Mouse (Mus musculus) midbrain, embryonic 11.5 days (tissue): Measurements from ENCODE around the gene Sh3gl2. TPM values are rescaled to one million over a fixed set of nuclear protein-coding genes. Genes with fewer than 3 reads are reported as not detected.
A peak's percentile ranks its signal among the peaks of the same experiment; 100 is the strongest.

Experiments used
- ATAC-seq: fragments of 200-750 bp; cut with Nextera tagmentation; 2 replicates; pipeline ENCODE4 v1.8.0; 2017; ENCODE audit warnings: moderate TSS enrichment, moderate library complexity; ENCODE audit not compliant: low FRiP score
- DNase-seq: peaks from one replicate; pipeline ENCODE4 v3.0.0; 2015; ENCODE audit warnings: low spot score; ENCODE audit errors: missing footprints
- H3K27ac ChIP-seq: fragments of 300-500 bp; sonication (generic); 2 replicates; pipeline ENCODE4 v1.5.1; 2014; ENCODE audit warnings: low read depth, low read length
- H3K27me3 ChIP-seq: fragments of 300-500 bp; sonication (generic); 2 replicates; pipeline ENCODE4 v1.6.1; 2014; ENCODE audit warnings: mild to moderate bottlenecking, low read length, moderate library complexity, mixed read lengths; ENCODE audit not compliant: control insufficient read depth, insufficient read depth
- H3K36me3 ChIP-seq: fragments of 300-500 bp; sonication (generic); 2 replicates; pipeline ENCODE4 v1.6.1; 2014; ENCODE audit warnings: mild to moderate bottlenecking, low read length, moderate library complexity, mixed read lengths; ENCODE audit not compliant: control insufficient read depth, insufficient read depth
- H3K4me1 ChIP-seq: fragments of 300-500 bp; sonication (generic); 2 replicates; pipeline ENCODE4 v1.6.1; 2014; ENCODE audit warnings: low read length; ENCODE audit not compliant: control insufficient read depth, insufficient read depth
- H3K4me2 ChIP-seq: fragments of 300-500 bp; sonication (generic); 2 replicates; pipeline ENCODE4 v1.6.1; 2014; ENCODE audit warnings: mild to moderate bottlenecking, moderate library complexity
- H3K4me3 ChIP-seq: fragments of 300-500 bp; sonication (generic); 2 replicates; pipeline ENCODE4 v1.5.1; 2014; ENCODE audit warnings: low read depth, low read length
- H3K9ac ChIP-seq: fragments of 300-500 bp; sonication (generic); 2 replicates; pipeline ENCODE4 v1.6.1; 2014; ENCODE audit warnings: low read length
- H3K9me3 ChIP-seq: fragments of 300-500 bp; sonication (generic); 2 replicates; pipeline ENCODE4 v1.6.1; 2016; ENCODE audit warnings: low read length; ENCODE audit not compliant: control insufficient read depth
- WGBS: fragments of 180-500 bp; shearing (Covaris S2); extraction: QIAGEN DNeasy Blood & Tissue Kit; methylation state at CpG from one replicate; pipeline ENCODE4 v1.1.7; 2014; 5-methylcytosine and 5-hydroxymethylcytosine counted together
- polyA plus RNA-seq: library from polyadenylated mRNA; unstranded; fragments of >200 nt; fragmentation: Nextera tagmentation; extraction: Ambion mirVana; gene quantifications from 2 replicates; pipeline ENCODE4 v1.2.1, GENCODE M21; 2014

Gene Sh3gl2
- polyA plus RNA-seq, 1 experiment from 2014 or later = 8.4 TPM

GRCm38 (mm10) chr4:85198431-85198830, 6.5 kb upstream of the Sh3gl2 start:
- DNase-seq (no peak), ATAC-seq (no peak)
- Histone ChIP-seq H3K36me3 (no peaks in the 10 kb centered on the region), H3K4me2 (no peak overlapping the region), H3K4me3 (no peak overlapping the region), H3K9me3 (no peaks in the 10 kb centered on the region), H3K27me3 (peaks cover 4% of the 10 kb centered on the region), H3K27ac (no peak overlapping the region), H3K4me1 (no peaks in the 10 kb centered on the region), H3K9ac (no peak overlapping the region)
- WGBS = 88% methylated on average over 9 of the region's 9 CpGs

DNA sequence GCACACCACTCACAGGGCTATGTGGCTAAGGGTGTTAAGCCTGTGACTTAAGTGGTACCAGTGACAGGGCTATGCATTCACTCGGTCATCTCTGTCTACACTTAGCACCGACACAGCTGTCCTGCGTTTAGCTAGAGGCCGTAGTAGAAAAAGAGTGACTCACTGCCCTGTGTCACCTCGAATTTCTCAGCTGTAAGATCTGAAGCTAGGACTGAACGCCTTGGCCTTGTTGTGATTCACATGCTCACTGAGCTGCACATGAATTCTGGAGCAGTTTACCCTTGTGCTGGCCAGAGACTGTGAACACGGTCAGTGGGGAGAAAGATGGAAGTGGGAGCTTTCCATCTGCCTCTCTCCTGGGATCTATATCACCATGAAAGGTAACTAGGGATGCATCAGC, 2.3 kb upstream of the Sh3gl2 start:
- Histone ChIP-seq H3K4me3 (no peak overlapping the region), H3K4me1 (no peaks in the 10 kb centered on the region), H3K36me3 (no peaks in the 10 kb centered on the region), H3K27ac (no peak overlapping the region), H3K4me2 (no peak overlapping the region), H3K27me3 (peaks cover 29% of the 10 kb centered on the region), H3K9ac (no peak overlapping the region), H3K9me3 (no peaks in the 10 kb centered on the region)
- 83% methylated on average over 7 of the region's 7 CpGs for WGBS
- DNase-seq = no peak
- no peak for ATAC-seq

DNA sequence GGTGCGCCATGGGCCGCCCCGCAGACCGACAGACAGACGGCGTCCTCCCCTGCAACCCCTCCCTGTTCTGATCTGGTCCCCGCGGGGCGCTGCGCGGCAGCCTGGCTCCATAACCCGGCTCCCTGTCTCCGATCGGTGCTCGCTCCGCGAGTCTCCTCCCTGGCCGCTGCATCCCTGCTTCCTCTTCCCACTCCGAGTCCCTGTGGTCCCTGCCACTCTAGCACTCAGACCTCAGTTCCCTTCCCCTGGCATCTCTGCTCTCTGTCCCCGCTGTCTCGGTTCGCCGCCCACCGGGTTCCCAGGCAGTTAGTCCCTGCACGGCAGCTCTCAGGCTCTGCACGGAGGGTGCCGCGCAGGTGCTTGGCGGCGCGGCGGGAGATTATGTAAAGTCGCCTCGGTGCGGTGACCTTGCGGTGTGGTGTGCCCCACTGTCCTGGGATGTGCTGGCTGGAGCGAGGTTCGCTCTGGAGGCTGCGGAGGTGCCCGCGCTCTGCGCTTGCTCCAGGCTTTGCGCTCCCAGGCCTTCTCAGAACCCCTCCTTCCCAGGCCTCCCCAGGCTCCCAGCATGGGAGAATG, 798 bp downstream of the Sh3gl2 start:
- peak overlapping the region; percentile 97 for H3K4me2 ChIP-seq
- H3K9me3 ChIP-seq = no peaks in the 10 kb centered on the region
- H3K9ac ChIP-seq = peak overlapping the region; percentile 68
- H3K4me1 ChIP-seq = no peaks in the 10 kb centered on the region
- no peak overlapping the region for H3K27ac ChIP-seq
- H3K27me3 ChIP-seq = peaks cover 30% of the 10 kb centered on the region
- no peaks in the 10 kb centered on the region for H3K36me3 ChIP-seq
- peak; percentile 90 for DNase-seq
- WGBS = under 1% methylated on average over 43 of the region's 43 CpGs
- peak overlapping the region; percentile 75 for H3K4me3 ChIP-seq
- ATAC-seq = peak; percentile 85

- Histone ChIP-seq H3K27me3 (peaks cover 30% of the 10 kb centered on the region), H3K9ac (no peak overlapping the region), H3K4me1 (no peaks in the 10 kb centered on the region), H3K36me3 (no peaks in the 10 kb centered on the region), H3K27ac (no peak overlapping the region), H3K9me3 (no peaks in the 10 kb centered on the region), H3K4me3 (no peak overlapping the region), H3K4me2 (no peak overlapping the region)
- DNase-seq (no peak), ATAC-seq (no peak)
- WGBS = 48% methylated on average over 3 of the region's 3 CpGs
These were observed 1.9 kb downstream of the Sh3gl2 start for GRCm38 (mm10) chr4:85206675-85207400.

GRCm38 (mm10) chr4:85207515-85207914, 2.6 kb downstream of the Sh3gl2 start:
- Histone ChIP-seq H3K4me3 (no peak overlapping the region), H3K36me3 (no peaks in the 10 kb centered on the region), H3K9me3 (no peaks in the 10 kb centered on the region), H3K4me1 (no peaks in the 10 kb centered on the region), H3K27me3 (peaks cover 30% of the 10 kb centered on the region), H3K27ac (no peak overlapping the region), H3K4me2 (no peak overlapping the region), H3K9ac (no peak overlapping the region)
- DNase-seq = no peak
- no peak for ATAC-seq
- 92% methylated on average over 9 of the region's 9 CpGs for WGBS

DNA sequence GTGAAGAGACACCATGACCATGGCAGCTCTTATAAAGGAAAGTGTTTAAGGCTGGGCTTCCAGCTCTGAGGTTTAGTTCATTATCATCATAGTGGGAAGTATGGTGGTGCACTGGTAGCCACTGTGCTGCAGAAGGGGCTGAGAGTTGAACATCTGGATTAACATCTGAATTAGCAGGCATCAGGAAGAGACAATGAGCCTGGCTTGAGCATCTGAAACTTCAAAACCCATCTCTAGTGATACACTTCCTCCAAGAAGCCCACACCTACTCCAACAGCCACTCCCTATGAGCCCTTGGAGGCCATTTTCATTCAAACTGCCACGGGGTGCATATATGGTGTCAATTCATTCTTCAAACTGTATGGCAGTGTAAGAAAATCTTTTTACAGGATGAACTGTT, 3.6 kb downstream of the Sh3gl2 start:
- no peaks in the 10 kb centered on the region for H3K9me3 ChIP-seq
- peaks cover 25% of the 10 kb centered on the region for H3K27me3 ChIP-seq
- no peak overlapping the region for H3K4me3 ChIP-seq
- no peak overlapping the region for H3K9ac ChIP-seq
- H3K4me2 ChIP-seq = no peak overlapping the region
- no peaks in the 10 kb centered on the region for H3K4me1 ChIP-seq
- DNase-seq (no peak), ATAC-seq (no peak)
- no peak overlapping the region for H3K27ac ChIP-seq
- 88% methylated on average over 1 of the region's 1 CpGs for WGBS
- H3K36me3 ChIP-seq = no peaks in the 10 kb centered on the region

GRCm38 (mm10) chr4:85210953-85211352, 6.0 kb downstream of the Sh3gl2 start:
- ATAC-seq (no peak), DNase-seq (no peak)
- Histone ChIP-seq H3K4me3 (no peak overlapping the region), H3K36me3 (no peaks in the 10 kb centered on the region), H3K9ac (no peak overlapping the region), H3K9me3 (no peaks in the 10 kb centered on the region), H3K4me2 (no peak overlapping the region), H3K4me1 (no peaks in the 10 kb centered on the region), H3K27ac (no peak overlapping the region), H3K27me3 (peaks cover 7% of the 10 kb centered on the region; the same call in 1 of the 2 replicates)
- WGBS = 88% methylated on average over 3 of the region's 3 CpGs

- H3K36me3 ChIP-seq = no peaks in the 10 kb centered on the region
- H3K4me3 ChIP-seq = no peak overlapping the region
- H3K4me2 ChIP-seq = no peak overlapping the region
- ATAC-seq (no peak), DNase-seq (peak; percentile 8)
- no peak overlapping the region for H3K9ac ChIP-seq
- no peak overlapping the region for H3K27ac ChIP-seq
- no peaks in the 10 kb centered on the region for H3K9me3 ChIP-seq
- no peaks in the 10 kb centered on the region for H3K27me3 ChIP-seq
- WGBS = 83% methylated on average over 4 of the region's 4 CpGs
- no peaks in the 10 kb centered on the region for H3K4me1 ChIP-seq
These were observed 12.1 kb downstream of the Sh3gl2 start for GRCm38 (mm10) chr4:85217003-85217402.

DNA sequence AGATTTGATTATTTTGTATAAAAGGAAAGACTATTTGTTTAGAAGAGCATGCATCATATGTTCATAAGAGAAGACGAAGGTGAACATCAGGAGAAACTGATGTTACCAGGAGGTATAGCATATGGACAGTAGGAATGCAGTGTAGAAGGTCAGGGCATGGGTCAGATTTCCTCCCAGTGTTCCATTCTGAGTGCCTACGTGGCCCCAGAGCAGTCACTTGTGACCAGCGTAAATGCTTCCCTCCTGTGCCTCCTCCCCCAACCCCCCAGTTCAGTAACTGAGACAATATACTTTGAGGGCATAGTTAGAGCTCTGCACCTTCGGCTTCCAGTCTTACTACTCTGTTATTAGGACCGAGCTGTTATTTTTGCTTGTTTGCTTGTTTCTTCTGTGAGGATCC, 17.8 kb downstream of the Sh3gl2 start:
- Histone ChIP-seq H3K4me1 (no peaks in the 10 kb centered on the region), H3K9me3 (no peaks in the 10 kb centered on the region), H3K27me3 (no peaks in the 10 kb centered on the region), H3K9ac (no peak overlapping the region), H3K27ac (no peak overlapping the region), H3K4me2 (no peak overlapping the region), H3K4me3 (no peak overlapping the region), H3K36me3 (no peaks in the 10 kb centered on the region)
- DNase-seq (no peak), ATAC-seq (no peak)
- WGBS = 68% methylated on average over 5 of the region's 5 CpGs
